Mouse (Mus musculus): ENCODE results near the gene Cp. TPM values are rescaled to one million over a fixed set of nuclear protein-coding genes. Genes with fewer than 3 reads are reported as not detected.
A peak's percentile ranks its signal among the peaks of the same experiment; 100 is the strongest.
"Not testable (repeated sequence)": the region's sequence is repeated elsewhere in the genome, so short reads cannot be mapped to it uniquely, and the experiment has no call there.

Gene Cp
- polyA plus RNA-seq, 1 experiment from 2014 or later, result 6.4 TPM

DNA sequence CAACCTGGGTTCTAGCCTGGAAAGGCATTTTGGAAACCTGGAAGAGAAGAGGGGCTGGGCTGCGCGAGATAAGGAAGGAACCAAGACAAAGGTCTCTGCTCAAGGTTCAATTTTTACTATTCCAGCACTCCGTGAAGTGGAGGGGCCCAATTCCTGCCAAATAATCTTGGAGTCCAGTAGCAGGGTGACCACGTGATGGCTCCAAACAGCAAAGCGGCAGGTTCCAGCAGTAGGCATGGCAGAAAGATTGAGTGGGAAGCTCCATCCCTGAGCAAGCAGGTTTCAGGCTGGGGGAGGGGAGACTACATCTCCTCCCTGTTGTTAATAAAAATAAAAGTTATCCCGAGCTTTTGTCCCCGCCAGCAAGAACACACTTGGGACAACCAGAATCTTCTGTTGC, 84.6 kb downstream of the Cp start:
- H3K4me3 ChIP-seq; H3K4me1 ChIP-seq; H3K27me3 ChIP-seq (ENCODE audit: poor library complexity, severe bottlenecking); H3K36me3 ChIP-seq (replicated peaks); H3K27ac ChIP-seq; H3K9me3 ChIP-seq; DNase-seq (ENCODE audit: extremely low spot score, low spot score): not testable (repeated sequence)
- WGBS, result 88% methylated on average over 7 of the region's 7 CpGs

DNA sequence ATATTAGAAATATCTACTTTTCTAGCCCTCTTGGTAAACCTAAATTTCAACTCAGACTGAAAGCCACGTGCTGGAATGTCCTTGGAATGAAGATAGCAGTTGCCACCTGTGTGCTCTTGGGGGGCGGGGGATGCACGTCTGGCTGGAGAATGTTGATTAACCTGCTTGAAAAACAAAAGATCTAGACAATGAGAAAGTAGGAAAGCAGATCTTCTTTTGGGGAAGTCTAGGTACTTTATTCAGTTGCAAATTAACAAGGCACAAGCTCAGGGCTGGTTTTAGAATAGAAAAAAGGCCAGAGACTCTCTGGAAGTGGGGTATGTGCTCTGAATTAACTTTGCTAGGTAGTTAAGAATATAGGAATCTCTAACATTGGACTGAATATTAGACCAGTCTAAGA, 87.9 kb downstream of the Cp start:
- H3K27ac ChIP-seq; DNase-seq (ENCODE audit: extremely low spot score, low spot score); H3K4me1 ChIP-seq; H3K27me3 ChIP-seq (ENCODE audit: poor library complexity, severe bottlenecking); H3K9me3 ChIP-seq; H3K36me3 ChIP-seq (replicated peaks); H3K4me3 ChIP-seq: not testable (repeated sequence)
- 61% methylated on average over 3 of the region's 3 CpGs for WGBS

DNA sequence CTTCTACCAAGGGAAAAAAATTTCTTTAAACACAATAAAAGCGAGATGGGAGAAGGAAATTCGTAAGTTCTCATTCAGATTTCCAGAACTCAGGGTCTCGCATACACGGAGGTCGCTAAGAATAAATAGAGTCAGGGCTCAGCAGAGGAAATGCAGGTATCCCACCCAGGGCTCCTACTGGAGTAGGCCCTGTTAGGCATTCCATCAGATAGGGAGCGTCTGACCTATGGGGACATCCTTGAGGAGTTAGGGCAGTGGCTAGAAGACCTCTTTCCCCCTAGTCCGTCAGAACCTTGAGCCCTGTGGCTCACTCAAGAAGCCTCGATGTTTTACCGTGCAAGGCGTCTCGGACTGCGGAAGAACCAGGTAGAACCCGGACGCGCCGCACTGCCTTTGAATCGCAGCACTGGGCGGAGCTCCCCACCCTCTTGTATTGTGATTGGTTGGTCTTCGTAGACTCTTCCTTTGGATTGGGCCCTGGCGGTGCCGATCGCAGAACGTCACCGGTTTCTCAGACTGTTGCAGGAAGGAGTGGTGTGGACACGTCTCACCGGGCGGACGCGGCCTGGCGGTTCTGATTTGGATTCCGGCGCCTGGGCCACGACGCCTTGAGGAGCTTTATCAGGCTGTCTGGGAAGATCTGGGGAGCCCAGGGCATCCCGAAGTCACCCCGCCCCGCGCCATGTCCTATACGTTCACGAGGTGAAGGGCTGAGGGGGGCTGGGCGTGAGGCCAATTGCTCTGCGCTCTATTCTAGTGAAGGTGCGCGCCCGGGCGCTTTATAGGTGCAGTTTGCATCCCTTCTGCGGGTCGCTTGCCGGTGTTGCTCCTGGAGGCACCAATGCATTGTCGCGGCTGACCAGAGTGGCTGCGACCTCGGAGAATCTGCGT, 100.7 kb downstream of the Cp start, which contains the start of gene Hltf:
Gene Hltf (plus strand): TSS at position 506 of the 891 bp plus-strand sequence.
- no peaks in the 10 kb centered on the region for H3K27me3 ChIP-seq (ENCODE audit: poor library complexity, severe bottlenecking)
- under 1% methylated on average over 51 of the region's 54 CpGs for WGBS
- peaks cover 10% of the 10 kb centered on the region for H3K36me3 ChIP-seq (replicated peaks)
- peak; percentile 92 for DNase-seq (ENCODE audit: extremely low spot score, low spot score)
- no peaks in the 10 kb centered on the region for H3K9me3 ChIP-seq
- peak within 1 kb of the TSS; percentile 86 for H3K27ac ChIP-seq
- peak within 1 kb of the TSS; percentile 82 for H3K4me3 ChIP-seq
- H3K4me1 ChIP-seq, result peaks cover 14% of the 10 kb centered on the region

DNA sequence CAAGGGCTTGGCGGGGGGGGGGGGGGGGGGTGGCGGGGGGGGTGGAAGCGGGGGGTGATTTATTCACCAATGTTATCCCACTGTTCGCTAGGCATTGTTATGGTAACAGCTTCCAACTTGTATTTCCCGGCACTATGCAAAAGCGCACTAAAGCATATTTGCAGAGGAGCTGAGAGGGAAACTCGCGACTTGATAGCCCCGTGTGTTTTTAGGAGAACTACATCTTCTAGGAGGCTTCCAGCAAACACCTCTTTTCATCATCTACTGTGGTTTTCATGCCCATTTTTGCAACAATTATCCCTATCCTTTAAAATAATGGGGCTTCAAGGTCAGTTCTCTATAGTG, 101.3 kb downstream of the Cp start:
- no peak for DNase-seq (ENCODE audit: extremely low spot score, low spot score)
- H3K4me1 ChIP-seq, result peaks cover 14% of the 10 kb centered on the region
- 0% methylated on average over 9 of the region's 9 CpGs for WGBS
- peak overlapping the region; percentile 82 for H3K4me3 ChIP-seq
- no peaks in the 10 kb centered on the region for H3K27me3 ChIP-seq (ENCODE audit: poor library complexity, severe bottlenecking)
- peaks cover 16% of the 10 kb centered on the region for H3K36me3 ChIP-seq (replicated peaks)
- H3K27ac ChIP-seq, result peak overlapping the region; percentile 86
- no peaks in the 10 kb centered on the region for H3K9me3 ChIP-seq

Other genes with a start within 250 kb of the Cp start
- 11.7 and 12.0 TPM in 2 replicates for gene Hps3, start 78.3 kb downstream of the Cp start, polyA plus RNA-seq (2016; fragmentation: Nextera tagmentation; extraction: Ambion mirVana)
- gene Hltf, start 100.8 kb downstream of the Cp start, polyA plus RNA-seq (2016; fragmentation: Nextera tagmentation; extraction: Ambion mirVana), result 19.7 and 21.4 TPM in 2 replicates
- 38.6 and 47.0 TPM in 2 replicates for gene Gyg, start 198.3 kb downstream of the Cp start, polyA plus RNA-seq (2016; fragmentation: Nextera tagmentation; extraction: Ambion mirVana)

Data from forebrain, embryonic 10.5 days (tissue).